Mouse (Mus musculus) CD4-positive, CD25-positive, alpha-beta regulatory T cell, adult 4 months (primary cell): ENCODE data around the gene Brd3. TPM values are rescaled to one million over a fixed set of nuclear protein-coding genes. Genes with fewer than 3 reads are reported as not detected.
A peak's percentile ranks its signal among the peaks of the same experiment; 100 is the strongest.
"Not testable (repeated sequence)": the region's sequence is repeated elsewhere in the genome, so short reads cannot be mapped to it uniquely, and the experiment has no call there.

Source experiments
- ATAC-seq: one replicate; pipeline ENCODE4 v1.8.0; 2017
- polyA plus RNA-seq, 2 experiments: library from polyadenylated mRNA; unstranded; fragments of 100-300 nt; shearing (Covaris generic); gene quantifications; one replicate each; pipeline ENCODE4 v1.2.1; 2017

Gene Brd3
- polyA plus RNA-seq, result 10 to 100 TPM; 33.5 to 34.3 TPM

GRCm38 (mm10) chr2:27507562-27507961 is at the start of gene Brd3:
Gene Brd3 (minus strand): TSS chr2:27507662.
- no peak for ATAC-seq

- ATAC-seq, result no peak
Measured at GRCm38 (mm10) chr2:27556921-27557320, 49.5 kb upstream of the Brd3 start.

GRCm38 (mm10) chr2:27554308-27554707 is 46.8 kb upstream of the Brd3 start:
- no peak for ATAC-seq

GRCm38 (mm10) chr2:27552620-27553287 is 45.3 kb upstream of the Brd3 start:
- no peak for ATAC-seq

- ATAC-seq, result no peak
Measured at GRCm38 (mm10) chr2:27548664-27549369, 41.4 kb upstream of the Brd3 start.

GRCm38 (mm10) chr2:27547986-27548385 is 40.5 kb upstream of the Brd3 start:
- ATAC-seq, result no peak

GRCm38 (mm10) chr2:27547326-27547725 is 39.9 kb upstream of the Brd3 start:
- no peak for ATAC-seq

- ATAC-seq, result not testable (repeated sequence)
Measured at GRCm38 (mm10) chr2:27546041-27546440, 38.6 kb upstream of the Brd3 start.

GRCm38 (mm10) chr2:27545517-27545916 is 38.1 kb upstream of the Brd3 start:
- ATAC-seq, result not testable (repeated sequence)

- no peak for ATAC-seq
Measured at GRCm38 (mm10) chr2:27544613-27545012, 37.2 kb upstream of the Brd3 start.

- no peak for ATAC-seq
Measured at GRCm38 (mm10) chr2:27541225-27541624, 33.8 kb upstream of the Brd3 start.

GRCm38 (mm10) chr2:27540515-27540836 is 33.0 kb upstream of the Brd3 start:
- peak; percentile 18 for ATAC-seq

- peak; percentile 92 for ATAC-seq
Measured at GRCm38 (mm10) chr2:27539772-27540514, 32.5 kb upstream of the Brd3 start.

GRCm38 (mm10) chr2:27539336-27539735 is 31.9 kb upstream of the Brd3 start:
- ATAC-seq, result no peak

- ATAC-seq, result not testable (repeated sequence)
Measured at GRCm38 (mm10) chr2:27538455-27539330, 31.2 kb upstream of the Brd3 start.

GRCm38 (mm10) chr2:27518283-27518682 is 10.8 kb upstream of the Brd3 start:
- ATAC-seq, result no peak

GRCm38 (mm10) chr2:27516289-27516688 is 8.8 kb upstream of the Brd3 start:
- ATAC-seq, result no peak

- peak; percentile 34 for ATAC-seq
Measured at GRCm38 (mm10) chr2:27515341-27516166, 8.1 kb upstream of the Brd3 start.

- peak; percentile 93 for ATAC-seq
Measured at GRCm38 (mm10) chr2:27514639-27515328, 7.3 kb upstream of the Brd3 start, which contains the start of gene Wdr5. Gene Wdr5 (plus strand): TSS chr2:27515157.

GRCm38 (mm10) chr2:27513861-27514260 is 6.4 kb upstream of the Brd3 start:
- no peak for ATAC-seq

GRCm38 (mm10) chr2:27512909-27513308 is 5.4 kb upstream of the Brd3 start:
- ATAC-seq, result no peak
